Mouse (Mus musculus) brain, adult 2 months (tissue): ENCODE measurements around the gene Adprm.
A peak's percentile ranks its signal among the peaks of the same experiment; 100 is the strongest.
"Not testable (repeated sequence)": the region's sequence is repeated elsewhere in the genome, so short reads cannot be mapped to it uniquely, and the experiment has no call there.

Experiments
- DNase-seq: peaks from one replicate; pipeline ENCODE4 v3.0.0; 2011; ENCODE audit warnings: low read depth, low spot score

Gene Adprm

GRCm38 (mm10) chr11:67052321-67052952, at the start of gene Adprm, which contains the start of gene Sco1:
TSS of gene Adprm (minus strand) at chr11:67052594.
TSS of gene Sco1 (plus strand) at chr11:67052670.
- DNase-seq = peak; percentile 96

- peak; percentile 68 for DNase-seq
These were observed 49.3 kb upstream of the Adprm start for GRCm38 (mm10) chr11:67101713-67102112.

GRCm38 (mm10) chr11:67100169-67100568, 47.8 kb upstream of the Adprm start:
- DNase-seq = peak; percentile 41

- no peak for DNase-seq
These were observed 46.8 kb upstream of the Adprm start for GRCm38 (mm10) chr11:67099241-67099640.

GRCm38 (mm10) chr11:67098427-67098826, 46.0 kb upstream of the Adprm start:
- peak; percentile 89 for DNase-seq

GRCm38 (mm10) chr11:67097709-67098108, 45.3 kb upstream of the Adprm start:
- DNase-seq = no peak

- DNase-seq = no peak
These were observed 42.1 kb upstream of the Adprm start for GRCm38 (mm10) chr11:67094470-67094869.

GRCm38 (mm10) chr11:67093652-67094051, 41.3 kb upstream of the Adprm start:
- DNase-seq = no peak

GRCm38 (mm10) chr11:67093201-67093600, 40.8 kb upstream of the Adprm start:
- no peak for DNase-seq

- DNase-seq = not testable (repeated sequence)
These were observed 40.0 kb upstream of the Adprm start for GRCm38 (mm10) chr11:67092354-67092753.

GRCm38 (mm10) chr11:67087225-67087624, 34.8 kb upstream of the Adprm start:
- no peak for DNase-seq

- DNase-seq = no peak
These were observed 34.2 kb upstream of the Adprm start for GRCm38 (mm10) chr11:67086467-67087164.

GRCm38 (mm10) chr11:67085489-67085888, 33.1 kb upstream of the Adprm start:
- peak; percentile 92 for DNase-seq

- DNase-seq = no peak
These were observed 31.4 kb upstream of the Adprm start for GRCm38 (mm10) chr11:67083712-67084340.

- DNase-seq = no peak
These were observed 30.8 kb upstream of the Adprm start for GRCm38 (mm10) chr11:67083239-67083638.

GRCm38 (mm10) chr11:67082793-67083192, 30.4 kb upstream of the Adprm start:
- DNase-seq = no peak

GRCm38 (mm10) chr11:67082188-67082587, 29.8 kb upstream of the Adprm start:
- no peak for DNase-seq

- no peak for DNase-seq
These were observed 28.8 kb upstream of the Adprm start for GRCm38 (mm10) chr11:67081125-67081649.

- peak; percentile 80 for DNase-seq
These were observed 27.8 kb upstream of the Adprm start for GRCm38 (mm10) chr11:67080168-67080567.

- DNase-seq = no peak
These were observed 27.3 kb upstream of the Adprm start for GRCm38 (mm10) chr11:67079740-67080139.

GRCm38 (mm10) chr11:67078888-67079287, 26.5 kb upstream of the Adprm start:
- DNase-seq = no peak

- DNase-seq = no peak
These were observed 25.6 kb upstream of the Adprm start, which contains the start of gene Myh3 for GRCm38 (mm10) chr11:67078000-67078399. TSS of gene Myh3 (plus strand) at chr11:67078300.
